Mouse (Mus musculus) retina, postnatal 1 day (tissue): ENCODE results near the gene D8Ertd738e.

Experiments
- DNase-seq: peaks from one replicate; pipeline ENCODE4 v3.0.0-alpha.2; 2012

Gene D8Ertd738e

DNA sequence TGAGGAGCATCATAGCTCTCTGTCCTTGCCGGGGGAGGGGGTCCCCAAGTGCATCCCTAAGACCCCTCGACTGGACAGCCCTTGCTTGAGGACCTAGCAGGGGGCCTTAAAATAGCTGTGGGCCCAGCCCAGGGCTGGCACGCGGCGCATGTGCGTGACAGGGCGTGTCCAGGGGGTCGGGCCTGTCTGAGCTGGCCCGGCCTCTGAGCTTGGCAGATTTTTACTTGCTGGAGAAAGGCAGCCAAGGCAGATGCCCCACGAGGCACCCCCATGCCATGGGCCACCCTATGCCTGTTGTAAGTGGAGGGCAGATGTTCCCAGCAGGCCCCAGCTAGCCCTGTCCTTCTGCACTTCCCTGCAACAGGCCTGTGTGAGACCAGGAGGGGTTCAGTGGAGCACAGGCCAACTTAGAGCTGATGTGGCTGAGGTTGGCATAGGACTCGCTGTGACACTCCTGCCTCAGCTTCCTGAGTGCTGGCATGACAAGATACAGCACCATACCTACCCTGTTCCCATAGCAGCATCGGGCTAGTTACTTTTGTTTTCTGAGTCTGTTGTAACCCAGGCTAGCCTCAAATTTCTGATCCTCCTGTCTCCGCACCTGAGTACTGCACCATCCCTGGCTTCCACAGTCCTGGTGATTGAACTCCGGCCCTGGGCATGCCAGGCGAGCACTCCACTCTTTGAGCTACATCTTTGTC lies 47.8 kb downstream of the D8Ertd738e start:
- DNase-seq = no peak

DNA sequence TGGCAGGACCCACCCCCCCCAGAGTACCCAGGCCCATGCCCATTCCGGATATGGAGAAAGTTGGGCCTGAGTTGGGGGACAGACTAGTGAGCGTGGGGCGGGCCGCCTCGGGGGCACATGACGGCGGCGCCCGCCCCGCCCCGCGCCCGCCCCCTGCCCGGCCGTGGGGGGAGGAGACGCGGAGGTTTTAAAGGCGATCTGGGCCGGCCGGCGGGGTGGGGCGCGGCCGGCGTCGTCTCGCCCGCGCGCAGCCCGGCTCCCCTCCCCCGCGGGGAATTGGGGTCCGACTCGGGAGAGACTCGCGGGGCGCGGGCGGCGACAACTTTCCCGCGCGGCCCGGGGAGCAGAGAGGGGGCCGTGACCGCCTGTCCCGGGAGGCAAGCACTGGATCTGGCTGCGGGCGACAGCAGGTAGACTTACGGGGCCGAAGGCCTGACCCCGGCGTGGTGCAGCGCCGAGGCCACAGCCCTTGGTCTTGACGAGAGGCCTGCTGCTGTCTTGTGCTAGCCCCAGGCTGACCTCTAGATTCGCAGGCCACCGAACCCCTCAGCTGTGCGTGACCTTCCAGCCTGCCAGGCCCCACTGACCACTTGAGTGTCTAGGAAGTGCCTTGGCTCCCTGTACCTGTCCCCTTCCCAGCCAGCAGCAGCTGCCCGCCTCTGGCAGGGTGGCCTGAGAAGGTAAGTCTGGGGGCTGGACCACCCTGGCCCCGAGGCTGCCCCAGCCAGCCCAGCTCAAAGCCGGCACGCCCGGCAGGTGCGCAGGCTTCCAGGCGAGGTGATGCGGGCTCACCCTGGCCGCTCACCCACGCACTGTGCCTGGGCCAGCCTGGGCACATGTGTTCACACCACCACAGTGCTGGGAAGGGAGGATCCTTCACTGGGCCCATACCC lies 48.6 kb downstream of the D8Ertd738e start:
- peak; percentile 59 for DNase-seq

DNA sequence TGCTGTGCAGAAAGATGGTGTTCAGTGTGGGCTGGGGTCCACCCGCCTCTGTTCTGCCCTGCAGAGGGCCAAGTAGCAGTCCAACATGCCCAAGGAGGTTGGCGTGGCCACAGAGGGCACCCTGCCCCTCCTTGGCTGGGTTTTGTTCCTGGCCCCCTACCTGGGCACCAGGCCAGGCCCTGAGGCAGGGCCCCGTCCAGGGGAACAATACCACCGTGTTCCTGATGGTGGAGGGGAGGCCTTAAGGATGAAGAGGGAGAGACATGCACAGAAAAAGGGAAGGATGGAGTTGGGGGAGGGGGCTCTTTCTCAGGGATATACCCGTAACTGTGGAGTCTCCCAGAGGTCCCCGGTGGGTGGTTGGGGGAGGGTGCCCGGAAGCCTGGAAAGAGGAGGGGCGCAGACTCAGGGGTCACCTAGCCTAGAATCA lies 49.4 kb downstream of the D8Ertd738e start:
- DNase-seq = peak; percentile 51

- no peak for DNase-seq
These were observed 50.0 kb downstream of the D8Ertd738e start for GRCm38 (mm10) chr8:84199348-84200125.

DNA sequence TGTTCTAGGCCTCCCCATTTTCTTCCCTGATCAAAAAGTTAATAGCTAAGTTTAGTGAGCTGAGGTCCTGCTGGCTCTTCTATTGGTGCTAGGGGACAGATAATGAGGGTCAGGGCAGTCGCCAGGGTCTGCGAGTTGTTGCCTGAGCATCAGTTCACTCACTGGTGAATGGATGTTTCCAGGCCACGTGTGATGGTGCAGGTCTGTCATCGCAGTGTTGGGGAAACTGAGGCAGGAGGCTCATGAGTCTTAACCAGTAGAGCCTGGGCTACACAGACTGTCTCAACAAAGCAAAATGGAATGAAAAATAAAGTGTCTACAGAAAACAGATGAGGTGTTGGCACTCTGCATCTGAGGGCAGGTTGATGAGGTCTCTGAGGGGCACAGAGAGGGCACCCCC lies 50.6 kb downstream of the D8Ertd738e start:
- DNase-seq = no peak

- peak; percentile 94 for DNase-seq
These were observed 51.4 kb downstream of the D8Ertd738e start for GRCm38 (mm10) chr8:84197922-84198774.

GRCm38 (mm10) chr8:84197141-84197921 lies 52.2 kb downstream of the D8Ertd738e start:
- peak; percentile 92 for DNase-seq
